Mouse (Mus musculus) liver, adult (tissue): ENCODE data around the gene Fam131c.

ENCODE experiments used
- GATA4 ChIP-seq: IDR thresholded peaks from 2 replicates; pipeline ENCODE4 v1.6.1; 2014; ENCODE audit warnings: mild to moderate bottlenecking, low read length; ENCODE audit not compliant: insufficient replicate concordance

Fam131c gene

DNA sequence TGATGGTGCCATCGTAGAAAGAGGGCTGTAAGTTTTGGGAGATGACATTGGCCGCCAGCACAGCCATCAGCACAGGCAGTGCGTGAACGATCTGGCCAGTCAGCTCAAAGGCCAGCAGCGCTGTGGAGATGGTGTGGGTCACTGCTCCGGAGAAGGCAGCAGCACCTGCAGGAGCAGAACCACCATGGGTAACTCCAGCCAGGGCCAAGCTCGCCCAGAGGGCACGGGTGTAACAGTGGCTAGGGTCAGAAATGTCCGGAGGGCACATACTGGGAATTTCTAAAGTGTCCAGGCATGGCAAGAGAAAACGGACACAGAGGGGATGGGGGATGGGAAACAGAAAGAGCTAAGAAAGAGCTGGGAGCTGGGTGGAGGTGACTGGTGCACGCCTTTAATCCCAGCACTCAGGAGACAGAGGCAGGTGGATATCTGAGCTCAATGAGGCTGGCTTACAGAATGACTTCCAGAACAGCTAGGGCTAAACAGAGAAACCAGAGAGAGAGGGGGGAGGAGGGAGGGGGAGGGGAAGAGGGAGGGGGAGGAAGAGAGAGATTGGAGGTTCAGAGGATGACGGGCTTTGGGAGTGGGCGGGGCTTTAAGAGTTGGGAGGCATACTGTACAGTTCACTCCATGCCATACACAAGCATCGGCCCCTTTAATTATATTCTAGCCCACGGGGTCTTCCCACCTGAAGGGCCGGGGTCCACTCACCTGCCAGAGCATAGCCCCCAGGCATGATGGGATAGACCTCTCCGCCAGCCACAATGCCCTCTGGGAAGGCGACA, 21.5 kb downstream of the Fam131c start:
- no peak for TF ChIP-seq GATA4

DNA sequence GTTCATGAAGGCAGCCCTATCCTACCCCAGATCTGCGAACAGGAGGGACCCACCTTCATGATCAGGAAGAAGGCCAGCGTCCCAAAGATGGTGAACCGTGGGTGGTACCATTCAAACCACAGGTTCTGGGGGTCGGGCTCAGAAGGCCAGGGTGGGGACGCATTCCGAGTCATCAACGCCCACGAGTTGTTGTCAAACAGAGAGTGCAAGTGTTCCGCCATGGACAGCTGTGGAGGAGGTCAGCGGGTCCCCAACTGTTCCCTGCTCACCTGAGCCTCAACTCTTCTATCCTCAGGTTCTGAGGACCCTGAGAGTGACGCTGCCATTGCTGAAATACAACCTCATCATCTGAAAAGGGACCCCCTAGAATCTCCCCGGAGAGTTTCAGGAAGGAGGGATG, 23.3 kb downstream of the Fam131c start:
- no peak for TF ChIP-seq GATA4

DNA sequence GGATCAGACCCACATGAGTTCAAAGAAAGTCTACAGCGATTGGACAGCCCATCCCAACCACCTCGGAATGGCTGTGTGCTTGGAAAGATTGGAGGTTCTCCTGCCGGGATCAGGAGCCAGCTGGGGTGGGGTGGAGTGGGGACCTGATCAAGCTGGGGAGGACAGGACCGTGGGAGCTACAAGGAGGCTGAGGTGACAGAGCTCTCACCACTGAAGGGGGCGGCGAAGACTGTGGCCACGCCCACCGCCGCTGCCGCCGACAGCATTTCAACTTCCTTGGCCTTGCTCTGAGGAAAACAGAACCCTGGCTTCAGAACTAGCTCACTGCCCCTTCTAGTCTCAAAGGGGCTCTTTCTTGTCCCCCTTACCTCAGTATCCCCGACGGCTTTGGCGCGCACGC, 26.7 kb downstream of the Fam131c start:
- no peak for TF ChIP-seq GATA4

DNA sequence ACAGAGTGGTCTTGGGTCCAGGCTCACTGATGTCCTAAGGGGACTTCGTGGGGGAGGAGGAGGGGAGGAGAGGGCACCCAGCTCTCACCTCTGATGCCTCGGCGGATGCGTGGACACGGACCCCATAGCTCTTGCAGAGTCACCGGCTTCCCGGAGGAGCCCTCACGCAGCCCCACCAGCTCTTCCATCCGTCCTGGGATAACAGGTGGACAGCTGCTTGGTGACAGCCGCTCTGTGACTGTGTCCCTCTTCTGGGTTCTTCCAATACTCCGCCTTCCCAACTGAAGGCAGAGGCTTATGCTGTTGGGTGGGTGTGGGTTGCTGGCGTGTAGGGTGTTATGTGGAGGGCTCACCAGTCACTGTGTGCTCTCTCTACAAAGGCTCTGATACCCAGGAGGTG, 29.8 kb downstream of the Fam131c start:
- no peak for TF ChIP-seq GATA4

DNA sequence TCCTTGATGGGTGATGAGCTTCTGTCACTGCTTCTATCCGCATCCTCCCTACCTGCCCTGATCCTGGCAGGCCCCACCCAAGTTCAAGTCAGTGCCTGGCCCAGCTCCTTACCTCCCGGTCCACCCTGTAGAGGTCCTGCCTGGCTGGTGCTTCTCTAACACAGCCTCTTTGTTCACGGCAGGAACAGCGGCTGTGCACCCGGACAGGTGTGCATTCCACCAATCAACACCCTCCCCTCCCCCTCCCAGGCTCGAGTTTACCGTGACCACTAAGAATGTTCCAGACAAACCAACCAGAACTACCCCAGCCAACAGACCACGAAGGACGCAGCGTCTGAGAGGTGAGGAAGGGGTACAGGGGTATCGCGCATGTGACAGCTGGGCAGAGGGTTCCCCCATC, 30.5 kb downstream of the Fam131c start, which contains the start of gene Clcnka:
Gene Clcnka (minus strand): TSS at position 180 of the 400 bp plus-strand sequence.
- TF ChIP-seq GATA4 = no peak

DNA sequence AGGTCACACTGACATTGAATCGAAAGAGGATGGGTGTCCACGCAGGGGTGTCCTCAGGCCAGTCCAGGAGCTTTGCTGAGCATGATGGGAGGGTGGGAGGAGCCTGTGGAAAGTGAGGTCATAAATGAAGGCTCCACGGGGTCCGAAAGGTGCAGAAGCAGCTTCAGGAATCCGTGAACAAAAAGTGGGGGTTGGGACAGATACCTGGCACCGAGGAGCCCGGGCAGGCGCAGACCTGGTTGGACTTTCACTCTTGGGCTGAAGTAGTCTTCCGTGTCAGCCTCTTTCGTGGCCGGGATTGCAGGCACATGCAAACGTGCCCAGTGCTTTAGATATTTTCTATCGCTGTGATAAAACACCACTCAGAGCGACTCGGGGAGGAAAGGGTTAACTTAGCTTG, 32.2 kb downstream of the Fam131c start:
- TF ChIP-seq GATA4 = no peak

DNA sequence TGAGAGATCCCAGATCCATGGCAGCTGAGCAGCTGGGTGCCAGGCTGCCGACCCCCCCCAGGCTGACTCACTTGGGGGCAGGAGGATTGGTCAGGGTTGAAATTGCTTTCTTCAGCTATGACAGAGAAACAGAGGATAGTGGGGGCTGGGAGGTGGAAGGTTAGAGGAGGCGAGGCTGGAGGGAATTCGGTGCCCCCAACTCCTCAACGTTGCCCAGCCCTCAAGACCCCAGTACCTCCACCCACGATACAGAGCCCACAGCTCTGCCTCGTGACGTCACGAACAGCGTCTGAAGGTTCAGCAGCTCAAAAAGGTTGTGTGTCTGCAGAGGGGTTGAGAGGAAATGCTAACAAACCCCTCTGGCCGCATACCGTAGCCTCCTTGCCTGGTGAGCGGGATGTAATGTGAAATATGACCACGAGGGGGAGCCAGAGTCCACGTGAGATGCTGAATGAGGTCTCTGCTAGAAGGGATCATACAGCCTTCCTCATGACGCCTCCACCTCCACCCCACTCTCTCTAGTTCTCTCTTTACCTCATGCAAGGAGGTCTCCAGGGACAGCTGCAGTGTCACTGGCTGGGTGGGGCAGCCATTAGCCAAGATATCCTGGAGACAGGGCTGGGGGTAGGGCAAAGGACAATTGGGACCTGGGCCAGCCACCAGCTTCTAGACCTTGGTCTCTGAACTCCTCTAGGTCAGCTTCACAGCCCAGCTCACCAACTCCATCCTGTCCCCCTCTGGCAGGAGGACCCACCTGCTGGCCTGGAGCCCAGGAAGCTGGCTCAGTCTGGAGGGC, 36.7 kb downstream of the Fam131c start:
- no peak for TF ChIP-seq GATA4

DNA sequence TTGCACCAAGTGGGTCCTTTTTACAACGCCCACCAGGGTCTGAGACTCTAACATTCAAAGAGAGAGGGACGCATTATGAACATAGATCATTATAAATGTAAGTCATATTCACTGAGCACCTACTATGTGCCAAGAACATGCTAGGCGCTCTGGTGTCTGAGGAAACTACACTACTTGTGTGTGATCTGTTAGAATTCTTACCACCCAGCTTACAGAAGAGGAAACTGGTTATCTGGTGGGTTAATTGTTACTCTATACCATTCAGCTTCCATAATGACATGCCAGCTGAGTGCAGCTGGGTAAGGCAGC, 37.2 kb downstream of the Fam131c start:
- no peak for TF ChIP-seq GATA4

DNA sequence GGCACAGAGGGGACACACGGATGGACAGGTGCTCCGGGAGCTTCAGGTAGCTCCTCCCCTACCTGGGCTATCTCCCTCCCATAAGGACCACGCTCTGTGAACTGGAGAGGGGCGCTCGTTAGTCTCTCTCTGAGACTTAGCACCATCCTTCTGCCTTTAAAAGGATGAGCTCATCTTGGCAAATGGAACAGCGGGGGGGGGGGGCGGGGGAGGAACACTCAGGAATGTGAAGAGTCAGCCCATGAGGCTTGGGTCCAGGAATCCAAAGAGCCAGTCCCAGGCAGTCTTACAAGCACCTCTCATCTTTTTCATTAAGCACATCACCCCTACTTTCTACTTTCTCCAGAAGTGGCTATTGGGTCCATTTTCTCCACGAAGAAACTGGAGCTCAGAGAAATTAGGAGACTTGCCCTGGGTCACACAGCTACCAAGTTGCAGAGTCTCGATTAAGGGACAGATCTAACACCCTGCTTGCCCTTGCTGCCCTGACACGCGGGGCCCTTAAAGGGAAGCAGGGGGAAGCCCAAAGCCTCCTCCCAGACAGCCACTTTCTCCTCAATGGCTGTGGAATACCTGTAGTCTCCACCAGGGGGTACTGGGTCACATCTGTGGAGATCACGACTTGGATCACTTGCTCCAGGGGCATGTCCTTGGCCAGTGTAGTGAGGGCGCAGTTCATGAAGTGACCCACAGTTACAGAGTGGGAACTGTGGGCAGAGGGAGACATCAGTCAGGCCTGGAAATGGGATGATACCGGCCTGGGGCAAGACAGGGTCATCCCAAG, 38.7 kb downstream of the Fam131c start:
- no peak for TF ChIP-seq GATA4

DNA sequence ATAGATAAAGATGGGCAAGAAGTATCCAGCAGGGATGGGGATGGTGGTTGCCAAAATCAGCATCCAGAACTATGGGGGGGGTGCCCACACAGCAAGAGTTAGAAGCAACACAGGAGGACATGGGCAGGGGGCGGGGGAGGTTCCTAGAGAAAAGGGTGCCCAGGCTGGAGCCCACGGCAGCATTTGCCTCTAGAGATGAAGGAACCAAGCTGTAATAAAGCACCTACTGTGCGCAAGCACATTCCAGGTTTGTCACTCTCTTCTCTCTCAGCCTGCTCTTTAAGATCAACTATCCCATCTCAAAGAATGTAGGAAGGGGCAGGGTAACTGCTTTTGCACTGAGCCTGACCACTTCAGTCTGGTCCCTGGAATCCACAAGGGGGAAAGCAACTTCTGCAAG, 40.6 kb downstream of the Fam131c start:
- TF ChIP-seq GATA4 = no peak

DNA sequence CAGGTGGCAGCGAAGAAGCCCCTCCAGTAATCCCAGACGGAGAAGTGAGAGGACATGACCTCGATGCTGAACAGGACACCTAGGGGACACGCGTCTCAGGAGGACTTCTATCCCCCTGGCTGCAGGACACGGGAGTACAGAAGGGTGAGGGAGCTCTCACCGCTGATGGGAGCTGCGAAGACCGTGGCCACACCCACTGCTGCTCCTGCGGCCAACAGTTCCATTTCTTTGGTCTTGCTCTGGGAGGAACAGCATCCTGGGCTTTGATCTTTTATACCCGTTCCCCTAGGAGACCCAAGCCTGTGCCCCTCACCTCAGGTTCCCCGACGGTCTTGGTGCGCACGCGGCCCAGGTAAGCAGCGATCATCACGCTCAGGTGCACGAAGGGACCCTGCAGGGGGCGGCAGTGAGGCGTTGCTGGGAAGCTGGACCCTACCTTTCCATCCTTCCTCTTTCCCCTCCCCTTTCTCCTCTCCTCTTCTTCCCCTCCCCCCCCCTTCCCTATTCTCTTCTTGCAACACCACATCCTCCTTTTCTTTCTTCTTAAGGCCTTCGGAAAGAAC, 43.5 kb downstream of the Fam131c start:
- no peak for TF ChIP-seq GATA4

DNA sequence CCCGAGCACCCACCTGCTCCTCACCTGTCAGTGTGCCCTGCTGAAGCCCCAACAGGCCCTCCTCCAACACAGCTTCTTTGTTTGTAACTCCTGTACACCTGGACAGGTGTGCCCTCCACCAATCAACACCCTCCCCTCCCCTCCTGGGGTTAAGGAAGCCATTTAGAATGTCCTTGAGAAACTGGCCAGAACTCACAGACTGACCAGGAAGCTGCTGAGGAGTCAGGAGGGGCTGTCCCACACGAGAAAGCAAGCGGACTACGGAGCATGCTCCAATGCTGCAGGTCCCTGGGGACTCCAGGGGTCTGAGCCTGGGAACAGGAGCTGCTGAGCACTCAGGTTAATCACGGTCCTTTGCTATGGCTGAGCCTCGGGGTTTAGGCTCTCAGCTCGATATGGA, 47.9 kb downstream of the Fam131c start, which contains the start of gene Clcnkb:
Gene Clcnkb (minus strand): TSS at position 91 of the 400 bp plus-strand sequence.
- no peak for TF ChIP-seq GATA4

DNA sequence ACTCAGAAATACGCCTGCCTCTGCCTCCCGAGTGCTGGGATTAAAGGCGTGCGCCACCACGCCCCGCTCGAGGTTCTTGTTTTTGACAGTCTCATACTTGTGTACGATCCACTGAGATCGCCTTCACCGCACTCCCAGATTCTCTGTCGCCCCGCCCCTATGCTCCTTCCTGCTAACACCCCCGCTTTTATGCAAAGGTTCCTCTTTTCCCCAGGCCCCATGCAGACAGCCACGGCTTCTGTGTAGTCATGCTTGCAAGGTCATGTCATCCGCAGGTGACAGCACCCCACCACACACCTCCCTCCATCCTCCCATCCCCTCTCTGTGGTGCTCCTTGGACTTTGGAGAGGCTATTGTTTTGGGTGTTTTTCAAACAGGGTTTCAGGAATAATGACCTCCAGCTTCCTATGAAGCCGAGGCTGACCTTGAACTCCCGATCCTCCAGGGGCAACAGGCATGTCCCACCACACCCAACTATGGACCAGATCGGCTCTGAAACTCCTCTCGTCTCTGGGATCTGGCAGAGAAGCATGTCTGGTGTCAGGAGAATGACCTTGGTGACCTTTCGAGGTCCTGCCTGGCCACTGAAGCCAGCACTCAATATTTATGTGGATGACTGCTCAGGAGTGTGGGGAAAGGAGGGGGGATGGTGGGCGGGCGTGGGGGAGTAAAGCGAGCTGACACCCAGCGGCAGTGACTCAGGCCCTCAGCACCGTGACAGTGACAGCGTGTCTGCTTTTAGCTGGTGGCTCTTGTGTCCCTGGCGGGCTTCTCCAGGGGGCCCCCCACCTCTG, 51.6 kb downstream of the Fam131c start:
- no peak for TF ChIP-seq GATA4

DNA sequence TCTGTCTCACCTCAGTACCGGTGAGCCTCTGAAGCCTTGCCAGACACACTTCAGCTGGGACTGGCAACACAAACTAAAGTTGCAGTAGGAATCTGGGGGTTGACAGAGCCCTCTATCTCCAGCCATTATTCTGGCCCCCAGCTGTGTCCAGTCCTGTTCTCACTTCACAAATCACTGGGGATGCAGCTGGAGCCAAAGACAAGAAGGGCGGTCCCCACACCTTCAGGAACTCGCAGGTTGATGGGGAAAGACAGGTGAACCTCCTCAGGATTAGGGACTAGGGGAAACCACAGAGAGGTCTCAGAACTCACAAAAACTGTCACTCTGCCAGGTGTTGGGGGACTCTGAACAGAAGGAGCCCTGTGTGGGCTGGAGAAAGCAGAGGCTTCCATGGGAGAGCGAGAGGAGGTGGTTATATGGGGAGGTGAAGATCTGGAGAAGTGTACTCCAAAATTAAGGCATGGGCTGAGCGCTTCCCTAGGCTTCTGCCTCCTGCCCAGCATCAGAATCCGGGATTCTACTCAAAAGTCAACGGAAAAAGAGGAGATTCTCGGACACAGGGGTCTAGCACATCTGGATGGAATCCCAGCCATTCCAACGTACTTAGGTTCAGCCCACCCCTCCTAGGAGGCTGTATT, 52.3 kb downstream of the Fam131c start, which contains the start of gene Hspb7:
Gene Hspb7 (plus strand): TSS at position 588 of the 638 bp plus-strand sequence.
- no peak for TF ChIP-seq GATA4
